Mouse (Mus musculus) thymus, postnatal 10 days (tissue): ENCODE data around the gene Sh3rf3.

Source experiments
- DNase-seq, 2 experiments: peaks; one replicate each; pipeline ENCODE4 v3.0.0; 2021; ENCODE audit warnings: low spot score in 2 of 2

The Sh3rf3 gene

GRCm38 (mm10) chr10:59105885-59106284 is 292.7 kb downstream of the Sh3rf3 start:
- DNase-seq: no peak

- DNase-seq: no peak
Measured at GRCm38 (mm10) chr10:59106644-59107043, 293.5 kb downstream of the Sh3rf3 start.

DNA sequence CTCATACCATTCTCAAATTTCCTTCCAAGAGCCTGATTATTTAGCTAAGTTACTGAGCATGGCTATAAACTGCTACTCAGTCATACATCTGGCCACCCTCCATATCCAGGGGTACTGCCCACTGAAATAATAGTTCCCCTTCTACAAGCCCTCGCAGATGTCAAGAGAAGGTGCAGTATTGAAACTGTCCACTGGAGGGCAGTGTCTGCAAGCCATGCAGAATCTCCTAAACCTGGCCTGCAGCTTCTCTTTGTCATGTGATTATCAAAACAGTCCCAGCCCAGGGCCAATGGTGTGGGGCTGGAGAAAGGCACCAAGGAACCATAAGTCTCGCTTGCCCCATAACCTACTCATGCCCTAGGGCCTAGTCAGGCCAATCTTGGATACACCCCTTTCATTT is 295.9 kb downstream of the Sh3rf3 start:
- DNase-seq: peak; percentile 6 to 68

DNA sequence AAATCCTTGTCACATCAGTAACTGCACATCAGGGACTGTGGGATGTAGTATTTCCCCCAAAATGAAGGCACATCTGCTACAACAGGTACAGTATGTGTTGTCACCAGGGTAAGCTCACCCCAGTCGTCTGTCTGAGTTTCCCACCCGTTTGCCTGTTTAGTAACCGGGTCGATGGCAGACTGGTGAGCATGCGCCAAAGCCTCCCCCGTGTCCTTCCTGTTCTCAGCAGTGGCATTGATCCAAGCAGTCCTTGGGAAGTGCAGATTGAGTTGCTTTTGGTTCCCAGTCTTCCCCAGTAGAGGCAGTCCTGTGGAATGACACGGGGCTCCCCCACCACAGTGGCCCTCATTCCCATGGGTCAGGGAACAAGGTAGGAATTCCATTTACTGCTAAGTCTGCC is 297.2 kb downstream of the Sh3rf3 start:
- DNase-seq: no peak

DNA sequence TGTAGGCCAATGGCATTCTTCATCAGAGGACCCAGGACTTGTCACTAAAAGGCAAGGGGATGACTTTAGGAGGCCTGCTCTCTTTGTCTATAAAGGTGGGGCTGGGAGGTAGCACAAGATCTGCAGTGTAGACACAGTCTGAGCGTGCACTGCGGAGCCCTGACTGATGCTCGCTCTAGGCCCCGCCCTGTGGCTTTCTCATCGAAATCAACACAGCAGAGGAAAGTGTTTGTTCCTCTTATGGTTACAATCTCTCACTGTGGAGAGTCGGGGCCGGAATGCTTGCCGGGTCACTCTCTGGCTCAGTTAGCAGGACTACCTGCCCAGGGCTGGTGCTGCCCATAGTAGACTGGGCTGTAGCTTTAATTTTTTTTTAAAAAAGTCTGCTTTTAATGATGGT is 299.6 kb downstream of the Sh3rf3 start:
- no peak for DNase-seq

- no peak for DNase-seq
Measured at GRCm38 (mm10) chr10:59113386-59113785, 300.2 kb downstream of the Sh3rf3 start.

GRCm38 (mm10) chr10:59114535-59115291 is 301.6 kb downstream of the Sh3rf3 start:
- DNase-seq: no peak

GRCm38 (mm10) chr10:59115691-59116090 is 302.5 kb downstream of the Sh3rf3 start:
- no peak for DNase-seq

- no peak for DNase-seq
Measured at GRCm38 (mm10) chr10:59116331-59116730, 303.2 kb downstream of the Sh3rf3 start.

- no peak for DNase-seq
Measured at GRCm38 (mm10) chr10:59117555-59117954, 304.4 kb downstream of the Sh3rf3 start.

- DNase-seq: no peak
Measured at GRCm38 (mm10) chr10:59119001-59119400, 305.8 kb downstream of the Sh3rf3 start.

- no peak for DNase-seq
Measured at GRCm38 (mm10) chr10:59119811-59120210, 306.7 kb downstream of the Sh3rf3 start.

DNA sequence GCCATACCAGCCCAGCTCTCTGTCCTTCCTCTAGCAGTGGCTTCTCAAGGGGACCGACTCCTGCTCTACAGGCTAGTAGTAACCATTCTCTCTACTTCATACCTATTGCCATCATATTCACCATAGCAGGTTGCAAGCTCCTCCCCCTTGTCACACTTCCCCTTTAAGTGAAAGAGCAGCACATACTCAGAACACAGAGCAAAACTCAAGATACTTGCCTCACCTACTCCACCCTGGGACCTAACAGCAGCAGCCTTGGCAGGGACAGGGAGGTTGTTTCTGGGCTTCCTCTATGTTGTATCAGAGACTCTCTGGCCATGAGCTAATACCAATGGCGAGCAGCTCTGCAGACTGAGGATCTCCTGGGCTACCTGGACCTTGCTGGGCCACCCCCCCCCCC is 312.3 kb downstream of the Sh3rf3 start:
- DNase-seq: no peak

GRCm38 (mm10) chr10:59127637-59128036 is 314.5 kb downstream of the Sh3rf3 start:
- DNase-seq: no peak

DNA sequence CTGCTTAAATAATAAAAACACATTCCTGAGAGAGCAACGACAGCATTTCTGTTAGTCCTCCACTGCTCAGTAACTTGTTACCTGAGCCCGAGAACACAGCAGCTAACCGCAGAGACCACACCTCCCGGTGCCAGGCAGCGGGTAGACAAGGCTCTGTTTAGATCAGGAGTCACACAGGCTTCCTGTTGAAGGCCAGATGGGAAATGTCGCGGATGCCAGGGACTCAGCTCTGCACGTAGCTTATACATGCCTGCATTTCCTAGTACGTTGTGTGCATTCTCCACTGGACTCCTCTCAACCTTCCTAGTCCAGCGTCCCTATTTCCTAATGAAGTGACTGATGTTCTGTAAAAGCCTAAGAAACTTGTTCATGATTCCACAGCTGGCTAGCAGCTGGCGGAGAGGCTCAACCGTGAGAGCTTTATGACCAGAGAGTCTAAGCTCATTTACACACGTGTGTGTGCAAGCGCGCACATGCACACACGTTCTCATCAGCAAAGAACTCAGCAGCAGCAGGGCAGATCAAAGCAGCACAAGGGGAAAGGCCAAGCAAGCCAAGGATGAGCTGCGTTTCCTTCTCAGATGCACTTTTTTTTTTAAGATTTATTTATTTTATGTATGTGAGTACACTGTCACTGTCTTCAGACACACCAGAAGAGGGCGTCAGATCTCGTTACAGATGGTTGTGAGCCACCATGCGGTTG is 318.9 kb downstream of the Sh3rf3 start:
- peak; percentile 9 to 22 for DNase-seq

DNA sequence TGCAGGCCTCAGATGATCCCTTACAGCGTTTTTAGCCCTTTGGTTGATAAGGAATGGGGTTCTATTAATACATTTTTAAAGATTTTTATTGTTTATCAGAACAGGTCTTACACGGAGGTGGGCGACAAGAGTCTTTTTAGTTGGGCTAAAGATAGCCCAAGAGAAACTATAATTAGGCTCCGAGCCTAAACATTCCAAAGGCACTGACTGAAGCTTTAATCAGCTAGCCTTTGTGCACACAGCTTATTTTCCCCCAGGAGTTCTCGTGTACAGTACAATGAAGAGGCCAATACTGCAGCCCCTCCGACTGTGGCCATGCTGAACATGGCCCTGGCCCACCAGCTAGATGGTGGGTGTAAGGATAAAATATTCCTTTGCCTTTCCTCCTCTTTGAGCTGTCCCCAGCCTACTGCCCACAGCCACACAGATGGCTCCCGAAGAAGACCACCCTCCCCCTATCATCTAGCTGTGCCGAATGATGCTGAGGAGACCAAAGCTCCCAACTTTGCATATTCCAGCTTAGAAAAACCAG is 320.4 kb downstream of the Sh3rf3 start:
- DNase-seq: no peak

GRCm38 (mm10) chr10:59149956-59150383 is 336.8 kb downstream of the Sh3rf3 start:
- DNase-seq: peak in 1 of 2 experiments; percentile 46

GRCm38 (mm10) chr10:59150938-59151657 is 337.9 kb downstream of the Sh3rf3 start:
- no peak for DNase-seq

GRCm38 (mm10) chr10:59152544-59153081 is 339.5 kb downstream of the Sh3rf3 start:
- DNase-seq: no peak

- DNase-seq: no peak
Measured at GRCm38 (mm10) chr10:59158627-59159026, 345.5 kb downstream of the Sh3rf3 start.

- no peak for DNase-seq
Measured at GRCm38 (mm10) chr10:59162185-59162897, 349.2 kb downstream of the Sh3rf3 start.
